Mouse (Mus musculus): ENCODE data around the gene Iqcn. TPM values are rescaled to one million over a fixed set of nuclear protein-coding genes. Genes with fewer than 3 reads are reported as not detected.

Gene Iqcn
- 0.04 and 0.06 TPM in 2 replicates for polyA plus RNA-seq (2015; fragmentation: Nextera tagmentation; extraction: Ambion mirVana)

DNA sequence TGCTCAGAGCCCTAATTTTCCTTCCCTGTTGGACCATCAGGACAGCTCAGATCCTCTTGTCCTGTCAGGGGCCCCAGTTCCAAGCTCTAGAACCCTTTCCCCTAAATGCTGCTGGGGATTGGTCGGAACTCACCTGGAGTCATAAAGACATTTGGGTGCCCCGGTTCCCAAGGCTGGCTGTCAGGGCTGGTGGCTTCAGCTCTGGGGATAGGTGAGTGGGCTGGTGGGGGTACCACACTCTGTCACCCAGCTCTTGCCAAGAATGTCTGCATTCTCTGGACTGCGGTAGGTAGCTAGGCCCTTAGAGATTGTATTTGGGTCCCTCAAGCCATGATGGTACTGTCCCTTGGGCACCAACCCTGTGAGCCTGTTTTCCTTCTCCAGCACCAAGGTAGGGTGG, at the start of gene Iqcn:
Gene Iqcn (plus strand): TSS at position 171 of the 400 bp plus-strand sequence.
- DNase-seq (ENCODE audit: low spot score): no peak

- no peak for DNase-seq (ENCODE audit: low spot score)
These were observed 49.1 kb upstream of the Iqcn start for GRCm38 (mm10) chr8:70654121-70654520.

GRCm38 (mm10) chr8:70655469-70655868, 47.8 kb upstream of the Iqcn start:
- no peak for DNase-seq (ENCODE audit: low spot score)

DNA sequence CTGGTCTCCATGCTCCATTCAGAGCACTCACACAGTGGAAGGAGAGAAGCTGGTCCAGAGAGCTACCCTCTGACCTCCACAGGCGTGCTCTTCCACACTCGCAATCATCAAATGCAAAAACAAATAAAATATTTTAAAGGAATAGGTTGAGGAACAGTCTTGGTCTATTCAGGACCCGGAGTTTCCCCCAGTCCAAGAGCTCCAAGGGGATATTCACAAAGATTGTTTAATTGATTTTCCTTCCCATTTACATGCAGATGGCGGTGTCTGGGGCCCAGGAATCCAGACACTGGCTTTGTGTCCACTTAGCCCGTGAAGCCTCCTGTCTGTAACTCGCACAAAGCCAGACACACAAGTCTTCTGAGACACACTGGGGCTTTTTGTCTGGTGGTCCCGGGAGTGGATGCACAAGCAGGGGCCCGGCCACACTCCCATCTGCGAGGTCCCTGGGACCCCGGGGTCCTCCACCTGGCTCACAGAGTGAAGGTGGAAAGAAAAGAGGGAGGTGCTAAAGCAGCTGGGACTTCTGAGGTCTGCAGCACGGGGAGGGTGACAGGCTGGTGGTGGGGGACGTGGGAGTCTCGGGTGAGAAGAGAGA, 47.0 kb upstream of the Iqcn start:
- no peak for DNase-seq (ENCODE audit: low spot score)

- DNase-seq (ENCODE audit: low spot score): no peak
These were observed 46.0 kb upstream of the Iqcn start for GRCm38 (mm10) chr8:70657214-70657613.

GRCm38 (mm10) chr8:70657739-70658138, 45.5 kb upstream of the Iqcn start:
- DNase-seq (ENCODE audit: low spot score): no peak

GRCm38 (mm10) chr8:70658897-70659603, 44.2 kb upstream of the Iqcn start:
- DNase-seq (ENCODE audit: low spot score): no peak

- DNase-seq (ENCODE audit: low spot score): peak; percentile 88
These were observed 43.5 kb upstream of the Iqcn start for GRCm38 (mm10) chr8:70659604-70660272.

GRCm38 (mm10) chr8:70660273-70660725, 43.0 kb upstream of the Iqcn start, which contains the start of gene Pgpep1:
Gene Pgpep1 (minus strand): TSS chr8:70660388.
- peak; percentile 45 for DNase-seq (ENCODE audit: low spot score)

DNA sequence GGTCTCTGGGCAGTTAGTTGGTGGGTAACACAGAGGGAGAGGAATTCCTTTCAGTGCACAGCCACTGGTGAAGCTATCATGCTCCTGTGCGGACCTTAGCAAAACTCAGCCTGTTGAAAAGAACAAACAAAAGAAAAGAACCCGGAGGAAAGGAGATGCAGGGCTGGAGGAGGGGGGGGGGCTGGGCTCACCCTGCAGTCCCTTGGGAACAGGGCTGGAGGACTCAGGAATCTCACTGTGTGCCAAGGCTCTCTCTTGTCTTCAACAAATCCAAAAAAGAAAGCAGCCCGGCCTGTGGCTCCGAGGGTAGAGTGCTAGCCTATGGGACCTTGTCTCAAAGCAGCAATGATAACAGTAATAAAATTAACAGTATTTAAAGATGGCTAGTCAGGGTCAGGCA, 39.6 kb upstream of the Iqcn start:
- DNase-seq (ENCODE audit: low spot score): no peak

DNA sequence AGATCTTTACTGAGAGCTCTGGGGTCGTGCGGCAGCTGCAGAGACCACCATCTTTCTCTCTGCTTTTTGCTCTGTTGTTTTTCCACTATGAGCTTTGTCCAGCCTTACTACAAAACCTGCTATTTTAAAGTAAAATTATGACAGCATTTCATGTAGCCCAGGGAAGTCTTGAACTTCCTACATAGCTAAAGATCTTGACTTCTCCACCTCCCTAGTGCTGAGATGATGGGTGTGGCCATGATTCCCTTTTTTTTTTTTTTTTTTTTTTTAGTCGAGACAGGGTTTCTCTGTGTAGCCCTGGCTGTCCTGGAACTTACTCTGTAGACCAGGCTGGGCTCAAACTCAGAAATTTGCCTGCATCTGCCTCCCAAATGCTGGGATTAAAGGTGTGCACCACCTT, 38.6 kb upstream of the Iqcn start:
- no peak for DNase-seq (ENCODE audit: low spot score)

DNA sequence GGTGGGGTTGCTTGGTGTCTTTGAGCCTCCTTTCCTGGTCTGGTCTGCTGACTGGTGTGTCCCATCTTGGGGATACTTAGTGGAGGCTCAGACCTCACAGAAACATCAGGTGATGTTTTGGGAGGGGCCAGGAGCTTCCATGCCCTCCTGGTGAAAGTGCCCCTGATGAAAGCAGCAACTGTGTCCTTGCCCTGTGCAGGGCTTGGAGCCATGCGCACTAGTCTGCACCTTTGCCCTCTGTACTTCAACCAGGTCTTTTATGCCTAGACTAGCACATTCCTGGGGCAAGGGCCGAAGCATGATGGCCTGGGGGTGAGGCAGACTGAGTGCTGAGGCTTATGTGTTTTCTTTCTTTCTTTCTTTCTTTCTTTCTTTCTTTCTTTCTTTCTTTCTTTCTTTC, 37.7 kb upstream of the Iqcn start:
- DNase-seq (ENCODE audit: low spot score): no peak

DNA sequence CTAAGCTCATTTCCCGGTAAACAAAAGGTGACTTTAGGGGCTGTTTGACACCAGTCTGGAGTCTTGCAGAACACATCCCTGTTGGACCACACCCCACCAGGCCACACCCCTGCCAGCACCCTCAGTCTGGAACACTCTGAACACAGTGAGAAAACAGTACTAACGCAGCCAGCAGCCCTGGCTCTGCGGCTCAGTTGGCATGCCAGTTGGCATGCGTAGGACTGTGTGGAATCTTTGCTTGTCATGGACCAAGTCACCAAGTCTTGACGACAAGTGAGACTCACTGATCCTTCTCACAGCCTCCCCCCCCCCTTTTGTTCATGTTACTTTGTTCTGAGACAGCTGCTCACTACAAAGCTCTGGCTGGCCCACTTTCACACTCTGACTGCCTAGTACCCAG, 36.2 kb upstream of the Iqcn start:
- DNase-seq (ENCODE audit: low spot score): peak; percentile 76

GRCm38 (mm10) chr8:70671615-70672324, 31.5 kb upstream of the Iqcn start:
- no peak for DNase-seq (ENCODE audit: low spot score)

GRCm38 (mm10) chr8:70672325-70673078, 30.8 kb upstream of the Iqcn start:
- no peak for DNase-seq (ENCODE audit: low spot score)

DNA sequence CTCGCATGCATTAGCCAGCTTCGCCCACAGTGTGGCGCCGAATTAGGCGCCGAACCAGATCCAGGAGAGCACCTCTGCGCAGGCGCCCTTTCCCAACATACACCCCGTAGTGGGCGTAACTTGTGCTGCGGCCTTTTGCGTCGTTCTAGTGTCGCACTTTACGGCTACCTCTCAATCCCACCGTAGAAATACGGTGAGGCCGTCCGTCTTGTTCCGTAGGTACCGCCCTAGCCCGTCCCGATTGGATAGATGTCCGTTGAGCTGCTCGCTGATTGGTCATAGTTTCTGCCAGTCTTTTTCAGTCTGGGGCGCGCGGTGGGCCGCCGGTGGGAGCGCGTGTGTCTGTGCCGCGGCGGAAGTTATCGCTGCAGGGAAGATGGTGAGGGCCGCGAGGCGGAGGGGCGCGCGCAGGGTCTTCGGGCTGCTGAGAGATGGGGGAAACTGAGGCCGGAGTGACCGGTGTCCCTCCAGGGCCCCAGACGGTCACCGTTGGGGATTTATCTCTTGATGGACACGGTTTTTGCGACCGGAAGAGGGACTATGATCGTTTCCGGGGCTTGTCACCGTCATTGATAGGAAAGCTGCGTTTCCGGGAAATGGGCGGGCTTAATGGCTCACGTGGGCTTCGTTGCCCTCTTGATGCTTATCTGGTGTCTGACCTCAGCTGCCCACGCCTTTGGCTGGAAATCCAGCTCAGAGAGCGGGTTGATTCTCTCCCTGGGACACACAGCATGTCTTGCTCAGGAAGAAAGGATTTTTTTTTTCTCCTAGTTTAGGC, 30.0 kb upstream of the Iqcn start, which contains the start of gene Lsm4:
Gene Lsm4 (plus strand): TSS at position 170 of the 778 bp plus-strand sequence.
- DNase-seq (ENCODE audit: low spot score): peak; percentile 100

- DNase-seq (ENCODE audit: low spot score): no peak
These were observed 29.1 kb upstream of the Iqcn start for GRCm38 (mm10) chr8:70674109-70674508.

DNA sequence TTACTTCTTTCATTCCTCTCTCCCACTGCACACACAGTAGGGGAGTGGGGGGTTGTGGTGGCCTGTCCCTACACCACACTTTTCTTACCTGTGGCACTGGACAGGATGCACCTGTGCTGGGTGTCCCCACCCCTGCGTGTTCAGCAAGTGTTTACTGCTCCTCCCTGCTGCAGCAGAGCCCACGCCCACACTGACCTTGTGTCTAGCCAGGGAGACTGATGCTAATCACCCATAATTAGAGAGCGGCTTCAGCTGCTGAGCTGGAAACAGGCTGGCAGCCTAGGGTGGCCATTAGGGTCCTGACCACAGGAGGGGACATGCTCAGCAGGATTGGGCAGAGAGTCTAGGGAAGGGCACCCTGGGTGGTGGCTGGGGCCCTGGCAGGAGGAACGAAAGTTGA, 28.5 kb upstream of the Iqcn start:
- no peak for DNase-seq (ENCODE audit: low spot score)

GRCm38 (mm10) chr8:70675336-70675735, 27.9 kb upstream of the Iqcn start:
- DNase-seq (ENCODE audit: low spot score): peak; percentile 78

DNA sequence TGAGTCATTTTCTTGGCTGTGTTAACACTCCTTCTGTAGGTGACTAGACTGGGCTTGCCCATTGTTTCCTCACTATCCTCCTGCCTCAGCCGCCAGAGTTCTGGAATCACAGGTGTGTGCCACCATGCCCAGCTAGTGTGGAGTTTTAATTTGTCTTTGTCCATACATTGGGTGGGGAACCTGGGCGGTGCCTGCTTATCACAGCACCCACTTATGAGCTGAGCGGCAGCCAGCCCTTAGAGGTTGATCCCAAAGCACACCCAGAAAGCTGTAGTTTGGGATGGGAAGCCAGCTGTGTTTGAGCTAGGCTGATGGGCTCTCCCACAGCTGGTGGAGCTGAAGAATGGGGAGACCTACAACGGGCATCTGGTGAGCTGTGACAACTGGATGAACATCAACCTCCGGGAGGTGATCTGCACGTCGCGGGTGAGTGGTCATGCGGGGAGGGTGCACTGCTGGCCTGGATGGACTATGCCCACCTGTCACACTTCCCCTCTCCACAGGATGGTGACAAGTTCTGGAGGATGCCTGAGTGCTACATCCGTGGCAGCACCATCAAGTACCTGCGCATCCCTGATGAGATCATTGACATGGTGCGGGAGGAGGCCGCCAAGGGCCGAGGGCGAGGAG, 25.7 kb upstream of the Iqcn start:
- DNase-seq (ENCODE audit: low spot score): no peak

Data from thymus, postnatal 0 days (tissue).